Mouse (Mus musculus): ENCODE measurements around the gene Aim2. TPM values are rescaled to one million over a fixed set of nuclear protein-coding genes. Genes with fewer than 3 reads are reported as not detected.
A peak's percentile ranks its signal among the peaks of the same experiment; 100 is the strongest.
"Not testable (repeated sequence)": the region's sequence is repeated elsewhere in the genome, so short reads cannot be mapped to it uniquely, and the experiment has no call there.

The Aim2 gene
- polyA plus RNA-seq, 1 experiment from 2014 or later, result 4.6 TPM

- Histone ChIP-seq H3K4me2 (ENCODE audit: low read depth, low read length) (no peak overlapping the region), H3K4me1 (ENCODE audit: insufficient read depth) (no peaks in the 10 kb centered on the region; the same call in 1 of the 2 replicates), H3K4me3 (ENCODE audit: low read depth, low read length) (no peak overlapping the region), H3K36me3 (replicated peaks; ENCODE audit: insufficient read depth, low read length) (no peaks in the 10 kb centered on the region), H3K9me3 (ENCODE audit: low read length) (no peaks in the 10 kb centered on the region), H3K27me3 (ENCODE audit: insufficient read depth, low read length) (no peaks in the 10 kb centered on the region), H3K27ac (ENCODE audit: low read depth) (no peak overlapping the region), H3K9ac (replicated peaks) (no peak overlapping the region)
- TF ChIP-seq EP300 (IDR thresholded peaks at IDR 0.05; ENCODE audit: low read depth) (no peak), CTCF (IDR thresholded peaks at IDR 0.05; ENCODE audit: low read depth) (no peak)
- DNase-seq (no peak), ATAC-seq (no peak)
- 73% methylated on average over 4 of the region's 4 CpGs for WGBS (ENCODE audit: insufficient replicate concordance)
Observed at GRCm38 (mm10) chr1:173450621-173451020, 99.9 kb downstream of the Aim2 start.

GRCm38 (mm10) chr1:173451665-173452064, 101.0 kb downstream of the Aim2 start:
- H3K27ac ChIP-seq (ENCODE audit: low read depth), result no peak overlapping the region
- H3K4me3 ChIP-seq (ENCODE audit: low read depth, low read length), result no peak overlapping the region
- TF ChIP-seq CTCF (IDR thresholded peaks at IDR 0.05; ENCODE audit: low read depth) (no peak), EP300 (IDR thresholded peaks at IDR 0.05; ENCODE audit: low read depth) (no peak)
- H3K4me1 ChIP-seq (ENCODE audit: insufficient read depth), result no peaks in the 10 kb centered on the region; the same call in 1 of the 2 replicates
- DNase-seq, result no peak
- WGBS (ENCODE audit: insufficient replicate concordance), result 73% methylated on average over 5 of the region's 5 CpGs
- H3K4me2 ChIP-seq (ENCODE audit: low read depth, low read length), result no peak overlapping the region
- no peak overlapping the region for H3K9ac ChIP-seq (replicated peaks)
- no peaks in the 10 kb centered on the region for H3K36me3 ChIP-seq (replicated peaks; ENCODE audit: insufficient read depth, low read length)
- peak; percentile 25; the same call in 1 of the 2 replicates for ATAC-seq
- no peaks in the 10 kb centered on the region for H3K9me3 ChIP-seq (ENCODE audit: low read length)
- H3K27me3 ChIP-seq (ENCODE audit: insufficient read depth, low read length), result no peaks in the 10 kb centered on the region

GRCm38 (mm10) chr1:173456139-173456754, 105.6 kb downstream of the Aim2 start:
- H3K4me1 ChIP-seq (ENCODE audit: insufficient read depth), result no peaks in the 10 kb centered on the region
- H3K4me2 ChIP-seq (ENCODE audit: low read depth, low read length), result no peak overlapping the region
- TF ChIP-seq CTCF (IDR thresholded peaks at IDR 0.05; ENCODE audit: low read depth), result peak; percentile 81
- no peak for TF ChIP-seq EP300 (IDR thresholded peaks at IDR 0.05; ENCODE audit: low read depth)
- 47% methylated on average over 7 of the region's 7 CpGs for WGBS (ENCODE audit: insufficient replicate concordance)
- peak; percentile 68 for ATAC-seq
- DNase-seq, result no peak
- no peak overlapping the region for H3K4me3 ChIP-seq (ENCODE audit: low read depth, low read length)
- H3K27me3 ChIP-seq (ENCODE audit: insufficient read depth, low read length), result no peaks in the 10 kb centered on the region
- H3K36me3 ChIP-seq (replicated peaks; ENCODE audit: insufficient read depth, low read length), result no peaks in the 10 kb centered on the region; the same call in 1 of the 2 replicates
- no peaks in the 10 kb centered on the region for H3K9me3 ChIP-seq (ENCODE audit: low read length)
- H3K9ac ChIP-seq (replicated peaks), result no peak overlapping the region
- no peak overlapping the region for H3K27ac ChIP-seq (ENCODE audit: low read depth)

GRCm38 (mm10) chr1:173456761-173457160, 106.1 kb downstream of the Aim2 start:
- no peak overlapping the region for H3K4me2 ChIP-seq (ENCODE audit: low read depth, low read length)
- no peaks in the 10 kb centered on the region for H3K4me1 ChIP-seq (ENCODE audit: insufficient read depth)
- ATAC-seq, result peak; percentile 63
- no peaks in the 10 kb centered on the region for H3K9me3 ChIP-seq (ENCODE audit: low read length)
- H3K36me3 ChIP-seq (replicated peaks; ENCODE audit: insufficient read depth, low read length), result no peaks in the 10 kb centered on the region; the same call in 1 of the 2 replicates
- H3K9ac ChIP-seq (replicated peaks), result no peak overlapping the region
- TF ChIP-seq CTCF (IDR thresholded peaks at IDR 0.05; ENCODE audit: low read depth), result no peak
- TF ChIP-seq EP300 (IDR thresholded peaks at IDR 0.05; ENCODE audit: low read depth), result no peak
- 76% methylated on average over 5 of the region's 5 CpGs for WGBS (ENCODE audit: insufficient replicate concordance)
- no peaks in the 10 kb centered on the region for H3K27me3 ChIP-seq (ENCODE audit: insufficient read depth, low read length)
- H3K4me3 ChIP-seq (ENCODE audit: low read depth, low read length), result no peak overlapping the region
- no peak overlapping the region for H3K27ac ChIP-seq (ENCODE audit: low read depth)
- DNase-seq, result peak; percentile 22

- H3K27me3 ChIP-seq (ENCODE audit: insufficient read depth, low read length); H3K9ac ChIP-seq (replicated peaks); ATAC-seq; H3K27ac ChIP-seq (ENCODE audit: low read depth); H3K36me3 ChIP-seq (replicated peaks; ENCODE audit: insufficient read depth, low read length); H3K9me3 ChIP-seq (ENCODE audit: low read length); H3K4me3 ChIP-seq (ENCODE audit: low read depth, low read length); H3K4me1 ChIP-seq (ENCODE audit: insufficient read depth); DNase-seq; H3K4me2 ChIP-seq (ENCODE audit: low read depth, low read length): not testable (repeated sequence)
- WGBS (ENCODE audit: insufficient replicate concordance), result 76% methylated on average over 5 of the region's 5 CpGs
Observed at GRCm38 (mm10) chr1:173480399-173481181, 129.9 kb downstream of the Aim2 start.

- not testable (repeated sequence) for H3K27me3 ChIP-seq (ENCODE audit: insufficient read depth, low read length); H3K4me3 ChIP-seq (ENCODE audit: low read depth, low read length); ATAC-seq; H3K36me3 ChIP-seq (replicated peaks; ENCODE audit: insufficient read depth, low read length); H3K4me2 ChIP-seq (ENCODE audit: low read depth, low read length); H3K4me1 ChIP-seq (ENCODE audit: insufficient read depth); H3K9ac ChIP-seq (replicated peaks); H3K27ac ChIP-seq (ENCODE audit: low read depth); DNase-seq; H3K9me3 ChIP-seq (ENCODE audit: low read length)
- WGBS (ENCODE audit: insufficient replicate concordance), result 79% methylated on average over 3 of the region's 3 CpGs
Observed at GRCm38 (mm10) chr1:173481182-173481574, 130.5 kb downstream of the Aim2 start.

- 37% methylated on average over 3 of the region's 3 CpGs for WGBS (ENCODE audit: insufficient replicate concordance)
- DNase-seq, result not testable (repeated sequence)
Observed at GRCm38 (mm10) chr1:173490812-173491480, 140.3 kb downstream of the Aim2 start, which contains the start of gene Ifi206. TSS of gene Ifi206 (minus strand) at chr1:173491041.

GRCm38 (mm10) chr1:173491483-173491882, 140.8 kb downstream of the Aim2 start:
- DNase-seq; H3K27me3 ChIP-seq (ENCODE audit: insufficient read depth, low read length); H3K27ac ChIP-seq (ENCODE audit: low read depth); H3K4me1 ChIP-seq (ENCODE audit: insufficient read depth); H3K4me3 ChIP-seq (ENCODE audit: low read depth, low read length); ATAC-seq; H3K4me2 ChIP-seq (ENCODE audit: low read depth, low read length); H3K36me3 ChIP-seq (replicated peaks; ENCODE audit: insufficient read depth, low read length); H3K9me3 ChIP-seq (ENCODE audit: low read length); H3K9ac ChIP-seq (replicated peaks): not testable (repeated sequence)

More at GRCm38 (mm10) chr1:173490812-173491480, 140.3 kb downstream of the Aim2 start, which contains the start of gene Ifi206:
- H3K4me1 ChIP-seq (ENCODE audit: insufficient read depth); H3K9ac ChIP-seq (replicated peaks); H3K4me2 ChIP-seq (ENCODE audit: low read depth, low read length); H3K4me3 ChIP-seq (ENCODE audit: low read depth, low read length); H3K9me3 ChIP-seq (ENCODE audit: low read length); H3K27me3 ChIP-seq (ENCODE audit: insufficient read depth, low read length); H3K36me3 ChIP-seq (replicated peaks; ENCODE audit: insufficient read depth, low read length); H3K27ac ChIP-seq (ENCODE audit: low read depth): not testable (repeated sequence)
- ATAC-seq, result peak; percentile 67

GRCm38 (mm10) chr1:173510595-173510994, 159.9 kb downstream of the Aim2 start:
- H3K4me3 ChIP-seq (ENCODE audit: low read depth, low read length); H3K27ac ChIP-seq (ENCODE audit: low read depth); DNase-seq; H3K9ac ChIP-seq (replicated peaks); ATAC-seq; H3K36me3 ChIP-seq (replicated peaks; ENCODE audit: insufficient read depth, low read length); H3K4me1 ChIP-seq (ENCODE audit: insufficient read depth); H3K9me3 ChIP-seq (ENCODE audit: low read length); H3K4me2 ChIP-seq (ENCODE audit: low read depth, low read length); H3K27me3 ChIP-seq (ENCODE audit: insufficient read depth, low read length): not testable (repeated sequence)
- WGBS (ENCODE audit: insufficient replicate concordance), result 84% methylated on average over 2 of the region's 2 CpGs

Measured in liver, postnatal 0 days (tissue).